Mouse (Mus musculus) neural tube, embryonic 10.5 days (tissue): ENCODE results near the gene Ppp1r16b.
A peak's percentile ranks its signal among the peaks of the same experiment; 100 is the strongest.

Source experiments
- DNase-seq: peaks from one replicate; pipeline ENCODE4 v3.0.0-alpha.2; 2017; ENCODE audit warnings: low spot score; ENCODE audit errors: extremely low spot score

Gene Ppp1r16b

GRCm38 (mm10) chr2:158762339-158762738, 97.1 kb downstream of the Ppp1r16b start:
- no peak for DNase-seq

- peak; percentile 92 for DNase-seq
Observed at GRCm38 (mm10) chr2:158767742-158768339, 102.6 kb downstream of the Ppp1r16b start, which contains the start of gene Fam83d. Gene Fam83d, plus strand, starts transcription at chr2:158768093.

- DNase-seq: no peak
Observed at GRCm38 (mm10) chr2:158768350-158768749, 103.2 kb downstream of the Ppp1r16b start.

GRCm38 (mm10) chr2:158768771-158769170, 103.6 kb downstream of the Ppp1r16b start:
- peak; percentile 17 for DNase-seq

GRCm38 (mm10) chr2:158770126-158770757, 105.0 kb downstream of the Ppp1r16b start:
- no peak for DNase-seq

- no peak for DNase-seq
Observed at GRCm38 (mm10) chr2:158771066-158771763, 106.0 kb downstream of the Ppp1r16b start.

GRCm38 (mm10) chr2:158772808-158773207, 107.6 kb downstream of the Ppp1r16b start:
- no peak for DNase-seq

- DNase-seq: no peak
Observed at GRCm38 (mm10) chr2:158774886-158775285, 109.7 kb downstream of the Ppp1r16b start.

- DNase-seq: no peak
Observed at GRCm38 (mm10) chr2:158776716-158777115, 111.5 kb downstream of the Ppp1r16b start.

- no peak for DNase-seq
Observed at GRCm38 (mm10) chr2:158777490-158777889, 112.3 kb downstream of the Ppp1r16b start.

- DNase-seq: no peak
Observed at GRCm38 (mm10) chr2:158778349-158778748, 113.2 kb downstream of the Ppp1r16b start.

- no peak for DNase-seq
Observed at GRCm38 (mm10) chr2:158781126-158781525, 115.9 kb downstream of the Ppp1r16b start.

GRCm38 (mm10) chr2:158786927-158787795, 122.0 kb downstream of the Ppp1r16b start:
- DNase-seq: no peak

GRCm38 (mm10) chr2:158794494-158795004, 129.4 kb downstream of the Ppp1r16b start, which contains the start of gene Dhx35:
Gene Dhx35, plus strand, starts transcription at chr2:158794807.
- DNase-seq: peak; percentile 98

- DNase-seq: no peak
Observed at GRCm38 (mm10) chr2:158795043-158795442, 129.8 kb downstream of the Ppp1r16b start.

- DNase-seq: no peak
Observed at GRCm38 (mm10) chr2:158795875-158796274, 130.7 kb downstream of the Ppp1r16b start.

- no peak for DNase-seq
Observed at GRCm38 (mm10) chr2:158799328-158799727, 134.1 kb downstream of the Ppp1r16b start.

- DNase-seq: no peak
Observed at GRCm38 (mm10) chr2:158800788-158801187, 135.6 kb downstream of the Ppp1r16b start.

GRCm38 (mm10) chr2:158803575-158803974, 138.4 kb downstream of the Ppp1r16b start:
- DNase-seq: no peak

- no peak for DNase-seq
Observed at GRCm38 (mm10) chr2:158815686-158816085, 150.5 kb downstream of the Ppp1r16b start.
